Mouse (Mus musculus): ENCODE measurements around the gene Rpap3. TPM values are rescaled to one million over a fixed set of nuclear protein-coding genes. Genes with fewer than 3 reads are reported as not detected.
"Not testable (repeated sequence)": the region's sequence is repeated elsewhere in the genome, so short reads cannot be mapped to it uniquely, and the experiment has no call there.

Gene Rpap3
- polyA plus RNA-seq, 1 experiment from 2014 or later, result 31.0 TPM

GRCm38 (mm10) chr15:97677341-97677740, 28.3 kb downstream of the Rpap3 start:
- no peak for ATAC-seq (ENCODE audit: low FRiP score, low TSS enrichment)
- H3K4me1 ChIP-seq (ENCODE audit: insufficient read depth, low read length), result peaks cover 7% of the 10 kb centered on the region
- no peak overlapping the region for H3K9ac ChIP-seq (replicated peaks; ENCODE audit: low read length)
- no peaks in the 10 kb centered on the region for H3K27me3 ChIP-seq (ENCODE audit: insufficient read depth, low read length)
- no peak overlapping the region for H3K4me3 ChIP-seq (ENCODE audit: low read length)
- H3K9me3 ChIP-seq (ENCODE audit: low read length), result no peaks in the 10 kb centered on the region
- no peak overlapping the region for H3K27ac ChIP-seq (ENCODE audit: low read length)
- H3K36me3 ChIP-seq (ENCODE audit: insufficient read depth, low read length), result peaks cover 61% of the 10 kb centered on the region
- 94% methylated on average over 3 of the region's 3 CpGs for WGBS
- no peak overlapping the region for H3K4me2 ChIP-seq (replicated peaks; ENCODE audit: low read depth, low read length)

GRCm38 (mm10) chr15:97675927-97676326, 29.7 kb downstream of the Rpap3 start:
- Histone ChIP-seq H3K4me2 (replicated peaks; ENCODE audit: low read depth, low read length) (no peak overlapping the region), H3K4me1 (ENCODE audit: insufficient read depth, low read length) (peaks cover 10% of the 10 kb centered on the region), H3K36me3 (ENCODE audit: insufficient read depth, low read length) (peaks cover 54% of the 10 kb centered on the region), H3K27ac (ENCODE audit: low read length) (no peak overlapping the region), H3K4me3 (ENCODE audit: low read length) (no peak overlapping the region), H3K27me3 (ENCODE audit: insufficient read depth, low read length) (no peaks in the 10 kb centered on the region), H3K9ac (replicated peaks; ENCODE audit: low read length) (no peak overlapping the region), H3K9me3 (ENCODE audit: low read length) (no peaks in the 10 kb centered on the region)
- 86% methylated on average over 13 of the region's 13 CpGs for WGBS
- no peak for ATAC-seq (ENCODE audit: low FRiP score, low TSS enrichment)

- Histone ChIP-seq H3K27me3 (ENCODE audit: insufficient read depth, low read length) (no peaks in the 10 kb centered on the region), H3K36me3 (ENCODE audit: insufficient read depth, low read length) (peaks cover 46% of the 10 kb centered on the region), H3K9ac (replicated peaks; ENCODE audit: low read length) (no peak overlapping the region), H3K4me2 (replicated peaks; ENCODE audit: low read depth, low read length) (no peak overlapping the region), H3K27ac (ENCODE audit: low read length) (no peak overlapping the region), H3K4me3 (ENCODE audit: low read length) (no peak overlapping the region), H3K9me3 (ENCODE audit: low read length) (no peaks in the 10 kb centered on the region), H3K4me1 (ENCODE audit: insufficient read depth, low read length) (peaks cover 5% of the 10 kb centered on the region; the same call in 1 of the 2 replicates)
- ATAC-seq (ENCODE audit: low FRiP score, low TSS enrichment), result no peak
- 94% methylated on average over 4 of the region's 4 CpGs for WGBS
These were observed 31.2 kb downstream of the Rpap3 start for GRCm38 (mm10) chr15:97674423-97674822.

GRCm38 (mm10) chr15:97673256-97674000, 32.2 kb downstream of the Rpap3 start:
- no peak for ATAC-seq (ENCODE audit: low FRiP score, low TSS enrichment)
- Histone ChIP-seq H3K4me2 (replicated peaks; ENCODE audit: low read depth, low read length) (no peak overlapping the region), H3K9ac (replicated peaks; ENCODE audit: low read length) (no peak overlapping the region), H3K4me1 (ENCODE audit: insufficient read depth, low read length) (peaks cover 5% of the 10 kb centered on the region; the same call in 1 of the 2 replicates), H3K27me3 (ENCODE audit: insufficient read depth, low read length) (no peaks in the 10 kb centered on the region), H3K36me3 (ENCODE audit: insufficient read depth, low read length) (peaks cover 43% of the 10 kb centered on the region), H3K4me3 (ENCODE audit: low read length) (no peak overlapping the region), H3K27ac (ENCODE audit: low read length) (no peak overlapping the region), H3K9me3 (ENCODE audit: low read length) (no peaks in the 10 kb centered on the region)
- WGBS, result 88% methylated on average over 7 of the region's 7 CpGs

- H3K9ac ChIP-seq (replicated peaks; ENCODE audit: low read length), result no peak overlapping the region
- H3K9me3 ChIP-seq (ENCODE audit: low read length), result no peaks in the 10 kb centered on the region
- H3K36me3 ChIP-seq (ENCODE audit: insufficient read depth, low read length), result peaks cover 32% of the 10 kb centered on the region
- no peak overlapping the region for H3K27ac ChIP-seq (ENCODE audit: low read length)
- no peaks in the 10 kb centered on the region for H3K27me3 ChIP-seq (ENCODE audit: insufficient read depth, low read length)
- no peak overlapping the region for H3K4me2 ChIP-seq (replicated peaks; ENCODE audit: low read depth, low read length)
- H3K4me3 ChIP-seq (ENCODE audit: low read length), result no peak overlapping the region
- H3K4me1 ChIP-seq (ENCODE audit: insufficient read depth, low read length), result peaks cover 5% of the 10 kb centered on the region; the same call in 1 of the 2 replicates
- 77% methylated on average over 9 of the region's 9 CpGs for WGBS
- ATAC-seq (ENCODE audit: low FRiP score, low TSS enrichment), result peak; percentile 41; the same call in 1 of the 2 replicates
These were observed 33.3 kb downstream of the Rpap3 start for GRCm38 (mm10) chr15:97672211-97672765.

GRCm38 (mm10) chr15:97670554-97670953, 35.1 kb downstream of the Rpap3 start:
- 79% methylated on average over 6 of the region's 6 CpGs for WGBS
- no peak overlapping the region for H3K4me3 ChIP-seq (ENCODE audit: low read length)
- H3K36me3 ChIP-seq (ENCODE audit: insufficient read depth, low read length), result peaks cover 20% of the 10 kb centered on the region
- no peak overlapping the region for H3K27ac ChIP-seq (ENCODE audit: low read length)
- no peak overlapping the region for H3K4me2 ChIP-seq (replicated peaks; ENCODE audit: low read depth, low read length)
- H3K9me3 ChIP-seq (ENCODE audit: low read length), result no peaks in the 10 kb centered on the region
- H3K27me3 ChIP-seq (ENCODE audit: insufficient read depth, low read length), result no peaks in the 10 kb centered on the region
- ATAC-seq (ENCODE audit: low FRiP score, low TSS enrichment), result no peak
- no peak overlapping the region for H3K9ac ChIP-seq (replicated peaks; ENCODE audit: low read length)
- peaks cover 5% of the 10 kb centered on the region; the same call in 1 of the 2 replicates for H3K4me1 ChIP-seq (ENCODE audit: insufficient read depth, low read length)

- H3K9ac ChIP-seq (replicated peaks; ENCODE audit: low read length); H3K9me3 ChIP-seq (ENCODE audit: low read length); H3K27ac ChIP-seq (ENCODE audit: low read length); H3K4me3 ChIP-seq (ENCODE audit: low read length); H3K4me2 ChIP-seq (replicated peaks; ENCODE audit: low read depth, low read length); ATAC-seq (ENCODE audit: low FRiP score, low TSS enrichment); H3K36me3 ChIP-seq (ENCODE audit: insufficient read depth, low read length); H3K4me1 ChIP-seq (ENCODE audit: insufficient read depth, low read length); H3K27me3 ChIP-seq (ENCODE audit: insufficient read depth, low read length): not testable (repeated sequence)
- 76% methylated on average over 17 of the region's 17 CpGs for WGBS
These were observed 37.3 kb downstream of the Rpap3 start for GRCm38 (mm10) chr15:97668158-97668877.

GRCm38 (mm10) chr15:97667437-97667836, 38.2 kb downstream of the Rpap3 start:
- WGBS, result 35% methylated on average over 7 of the region's 7 CpGs

GRCm38 (mm10) chr15:97666457-97666770, 39.2 kb downstream of the Rpap3 start:
- Histone ChIP-seq H3K4me3 (ENCODE audit: low read length) (no peak overlapping the region), H3K4me2 (replicated peaks; ENCODE audit: low read depth, low read length) (no peak overlapping the region), H3K27ac (ENCODE audit: low read length) (no peak overlapping the region), H3K36me3 (ENCODE audit: insufficient read depth, low read length) (no peaks in the 10 kb centered on the region), H3K9me3 (ENCODE audit: low read length) (no peaks in the 10 kb centered on the region), H3K9ac (replicated peaks; ENCODE audit: low read length) (no peak overlapping the region), H3K27me3 (ENCODE audit: insufficient read depth, low read length) (no peaks in the 10 kb centered on the region), H3K4me1 (ENCODE audit: insufficient read depth, low read length) (no peaks in the 10 kb centered on the region)
- 94% methylated on average over 10 of the region's 10 CpGs for WGBS
- ATAC-seq (ENCODE audit: low FRiP score, low TSS enrichment), result no peak

More at GRCm38 (mm10) chr15:97667437-97667836, 38.2 kb downstream of the Rpap3 start:
- ATAC-seq (ENCODE audit: low FRiP score, low TSS enrichment), result no peak
- H3K9me3 ChIP-seq (ENCODE audit: low read length), result no peaks in the 10 kb centered on the region
- no peak overlapping the region for H3K4me3 ChIP-seq (ENCODE audit: low read length)
- no peaks in the 10 kb centered on the region for H3K27me3 ChIP-seq (ENCODE audit: insufficient read depth, low read length)
- no peaks in the 10 kb centered on the region for H3K36me3 ChIP-seq (ENCODE audit: insufficient read depth, low read length)
- no peak overlapping the region for H3K9ac ChIP-seq (replicated peaks; ENCODE audit: low read length)
- peaks cover 4% of the 10 kb centered on the region; the same call in 1 of the 2 replicates for H3K4me1 ChIP-seq (ENCODE audit: insufficient read depth, low read length)
- no peak overlapping the region for H3K4me2 ChIP-seq (replicated peaks; ENCODE audit: low read depth, low read length)
- no peak overlapping the region for H3K27ac ChIP-seq (ENCODE audit: low read length)

Data from kidney, embryonic 16.5 days (tissue).